Mouse (Mus musculus) bone marrow macrophage, adult 2 months (primary cell): ENCODE results near the gene Mettl2.

Experiments
- CTCF ChIP-seq: IDR thresholded peaks from 2 replicates; pipeline ENCODE4 v1.5.1; 2012; ENCODE audit warnings: low read depth, mild to moderate bottlenecking, low read length, moderate library complexity
- POLR2A ChIP-seq: IDR thresholded peaks from 2 replicates; pipeline ENCODE4 v1.6.1; 2012; ENCODE audit warnings: mild to moderate bottlenecking, low read depth, low read length, borderline replicate concordance

- TF ChIP-seq CTCF (no peak), POLR2A (no peak)
Observed at GRCm38 (mm10) chr11:105144508-105145210, 18.4 kb downstream of the Mettl2 start.
